Mouse (Mus musculus) olfactory bulb, adult 2 months (tissue): Measurements from ENCODE around the gene Bhlha15. TPM values are rescaled to one million over a fixed set of nuclear protein-coding genes. Genes with fewer than 3 reads are reported as not detected.

Experiments used
- H3K27ac ChIP-seq: fragments of 200-500 bp; 2 replicates; pipeline ENCODE4 v1.5.1; 2012; ENCODE audit warnings: low read depth, low read length; ENCODE audit not compliant: insufficient read depth
- H3K4me1 ChIP-seq: fragments of 200-500 bp; 2 replicates; pipeline ENCODE4 v1.6.1; 2012; ENCODE audit warnings: low read length; ENCODE audit not compliant: control insufficient read depth, insufficient read depth
- H3K4me3 ChIP-seq: fragments of 200-500 bp; 2 replicates; pipeline ENCODE4 v1.5.1; 2012; ENCODE audit warnings: mild to moderate bottlenecking, low read depth, low read length, moderate library complexity; ENCODE audit not compliant: insufficient read depth
- CTCF ChIP-seq: fragments of 200-500 bp; IDR thresholded peaks from 2 replicates; pipeline ENCODE4 v1.5.1; 2012; ENCODE audit warnings: low read depth, mild to moderate bottlenecking, low read length, moderate library complexity; ENCODE audit not compliant: insufficient read depth
- POLR2A ChIP-seq: fragments of 200-500 bp; IDR thresholded peaks from 2 replicates; pipeline ENCODE4 v1.6.1; 2012; ENCODE audit warnings: mild to moderate bottlenecking, low read depth, low read length, moderate library complexity; ENCODE audit not compliant: insufficient read depth
- WGBS: fragments of 180-500 bp; shearing (Covaris S2); methylation state at CpG from one replicate; pipeline ENCODE4 v1.1.7; 2018; 5-methylcytosine and 5-hydroxymethylcytosine counted together
- polyA plus RNA-seq: library from polyadenylated mRNA; stranded (reverse); fragments of >200 nt; gene quantifications from 2 replicates; pipeline ENCODE4 v1.2.4, GENCODE M21; 2012; ENCODE audit warnings: low replicate concordance; ENCODE audit not compliant: missing spikeins, insufficient read depth, insufficient read length

Bhlha15 gene
- polyA plus RNA-seq, 1 experiment: not detected

DNA sequence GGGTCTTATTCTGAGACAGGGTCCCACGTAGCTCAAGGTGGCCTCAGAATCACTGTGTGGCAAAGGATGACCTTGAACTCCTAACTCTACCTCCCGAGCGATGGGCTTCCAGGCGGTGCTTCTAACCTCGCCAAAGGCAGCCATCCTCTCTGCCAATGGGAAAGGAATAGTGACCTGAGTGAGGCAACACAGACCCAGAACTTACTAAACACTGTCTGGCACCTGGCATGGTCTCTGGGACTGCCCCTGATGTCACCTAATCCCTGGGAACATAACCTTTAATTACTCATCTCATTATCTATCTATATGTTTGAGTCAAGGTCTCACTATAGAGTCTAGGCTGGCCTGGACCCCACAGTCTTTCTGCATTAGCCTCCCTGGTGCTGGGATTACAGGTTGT, 29.9 kb downstream of the Bhlha15 start:
- Histone ChIP-seq H3K27ac (no peak overlapping the region), H3K4me3 (no peak overlapping the region), H3K4me1 (peaks cover 21% of the 10 kb centered on the region)
- TF ChIP-seq CTCF: no peak
- TF ChIP-seq POLR2A: no peak
- 88% methylated on average over 5 of the region's 5 CpGs for WGBS

GRCm38 (mm10) chr5:144221305-144221704, 31.2 kb downstream of the Bhlha15 start:
- Histone ChIP-seq H3K4me3 (no peak overlapping the region), H3K27ac (no peak overlapping the region), H3K4me1 (peaks cover 21% of the 10 kb centered on the region)
- TF ChIP-seq POLR2A: no peak
- TF ChIP-seq CTCF: no peak
- WGBS: 54% methylated on average over 4 of the region's 4 CpGs

DNA sequence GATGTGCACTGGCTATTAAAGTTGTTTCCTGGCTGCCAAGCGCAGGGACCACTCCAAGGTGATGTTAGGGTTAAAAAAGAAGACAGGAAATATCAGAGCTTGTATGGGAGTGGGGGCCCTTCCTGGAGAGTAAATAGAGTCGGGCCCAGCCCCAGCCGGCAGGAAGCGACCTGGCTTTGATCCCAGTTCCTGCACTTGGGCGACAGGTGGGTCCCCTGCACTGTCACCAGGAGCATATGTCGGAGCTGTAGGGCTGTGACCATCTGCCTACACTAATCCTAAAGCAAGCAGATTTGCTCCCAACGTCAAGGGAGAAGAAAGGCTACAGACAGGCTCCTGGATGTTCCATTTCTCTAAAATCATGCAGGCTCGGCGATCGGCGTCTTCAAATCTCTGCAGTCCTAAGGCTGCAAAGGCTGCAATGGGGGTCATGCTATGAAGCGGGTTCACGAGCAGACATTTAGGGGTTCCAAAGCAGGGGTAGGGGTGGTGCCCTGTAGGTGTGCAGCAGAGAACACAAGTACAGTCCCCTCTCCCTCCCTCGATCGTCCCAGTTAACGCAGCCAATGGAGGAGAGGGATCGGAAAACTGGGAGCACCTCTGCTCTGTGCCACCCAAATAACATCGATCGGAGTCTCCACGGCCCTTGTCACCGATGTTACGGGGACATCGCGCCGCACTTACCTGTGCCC, 32.9 kb downstream of the Bhlha15 start:
- Histone ChIP-seq H3K27ac (peak overlapping the region; percentile 10; the same call in 1 of the 2 replicates), H3K4me3 (peak overlapping the region; percentile 98), H3K4me1 (peaks cover 21% of the 10 kb centered on the region)
- TF ChIP-seq POLR2A: no peak
- TF ChIP-seq CTCF: no peak
- WGBS: 2% methylated on average over 25 of the region's 25 CpGs

DNA sequence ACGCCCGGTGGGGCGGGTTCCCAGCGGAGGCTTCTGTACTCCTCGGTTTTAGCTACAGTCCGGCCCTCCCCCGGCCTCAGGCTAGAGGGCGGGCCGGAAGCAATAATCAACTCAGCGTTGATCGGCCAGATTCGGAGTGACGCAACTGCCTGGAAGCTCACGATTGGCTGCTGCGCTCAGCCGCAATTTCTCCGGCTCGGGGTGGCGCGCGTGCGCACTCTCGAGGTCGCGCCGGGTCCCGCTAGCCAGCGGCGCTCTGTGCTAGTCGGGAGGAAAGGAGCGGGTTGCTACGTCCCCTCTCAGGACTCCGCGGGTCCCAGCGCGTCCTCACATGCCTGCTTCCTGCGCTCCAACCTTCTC, 33.4 kb downstream of the Bhlha15 start, which contains the start of gene Tecpr1:
Gene Tecpr1, minus strand, starts transcription at position 113 of the 360 bp plus-strand sequence.
- under 1% methylated on average over 37 of the region's 37 CpGs for WGBS
- Histone ChIP-seq H3K27ac (peak within 1 kb of the TSS; percentile 95), H3K4me3 (peak within 1 kb of the TSS; percentile 98), H3K4me1 (peaks cover 20% of the 10 kb centered on the region)
- no peak for TF ChIP-seq CTCF
- peak; percentile 97 for TF ChIP-seq POLR2A

GRCm38 (mm10) chr5:144223899-144224816, 34.1 kb downstream of the Bhlha15 start:
- Histone ChIP-seq H3K4me1 (peaks cover 15% of the 10 kb centered on the region), H3K4me3 (peak overlapping the region; percentile 98), H3K27ac (peak overlapping the region; percentile 95)
- TF ChIP-seq POLR2A (no peak), CTCF (no peak)
- 23% methylated on average over 18 of the region's 18 CpGs for WGBS

GRCm38 (mm10) chr5:144226220-144226619, 36.1 kb downstream of the Bhlha15 start:
- WGBS: 40% methylated on average over 11 of the region's 11 CpGs
- peaks cover 9% of the 10 kb centered on the region for H3K4me1 ChIP-seq
- no peak overlapping the region for H3K27ac ChIP-seq
- no peak for TF ChIP-seq CTCF
- H3K4me3 ChIP-seq: no peak overlapping the region

DNA sequence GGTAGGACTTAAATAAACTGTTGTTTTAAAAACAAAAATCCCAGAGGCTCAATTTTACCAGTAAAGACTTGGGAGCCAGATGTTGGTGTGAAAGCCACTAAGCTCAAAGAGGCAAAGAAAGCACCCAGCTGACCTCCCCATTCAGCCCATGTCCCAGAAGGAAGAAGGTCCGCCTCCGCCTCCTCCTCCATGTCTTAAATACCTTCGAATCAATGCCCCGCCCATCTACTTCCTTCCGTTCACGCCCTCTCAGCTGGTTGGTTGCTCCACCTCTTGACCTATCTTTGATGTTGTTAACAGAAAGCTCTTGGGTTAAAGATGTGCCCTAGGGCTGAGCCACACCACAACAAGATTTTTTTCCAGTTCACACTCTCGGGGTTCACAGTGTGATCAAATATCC, 40.1 kb downstream of the Bhlha15 start:
- TF ChIP-seq CTCF: no peak
- no peak for TF ChIP-seq POLR2A
- 87% methylated on average over 7 of the region's 7 CpGs for WGBS
- peaks cover 5% of the 10 kb centered on the region; the same call in 1 of the 2 replicates for H3K4me1 ChIP-seq
- H3K4me3 ChIP-seq: no peak overlapping the region
- no peak overlapping the region for H3K27ac ChIP-seq

- H3K4me1 ChIP-seq: peaks cover 5% of the 10 kb centered on the region; the same call in 1 of the 2 replicates
- no peak for TF ChIP-seq POLR2A
- TF ChIP-seq CTCF: no peak
- WGBS: 63% methylated on average over 1 of the region's 1 CpGs
- H3K27ac ChIP-seq: no peak overlapping the region
- H3K4me3 ChIP-seq: no peak overlapping the region
Observed at GRCm38 (mm10) chr5:144231410-144231809, 41.3 kb downstream of the Bhlha15 start.

- no peak overlapping the region for H3K4me3 ChIP-seq
- 82% methylated on average over 5 of the region's 5 CpGs for WGBS
Observed at GRCm38 (mm10) chr5:144232531-144232930, 42.4 kb downstream of the Bhlha15 start.

More at GRCm38 (mm10) chr5:144232531-144232930, 42.4 kb downstream of the Bhlha15 start:
- TF ChIP-seq POLR2A (no peak), CTCF (no peak)
- H3K27ac ChIP-seq: no peak overlapping the region
- peaks cover 5% of the 10 kb centered on the region; the same call in 1 of the 2 replicates for H3K4me1 ChIP-seq
